Mouse (Mus musculus) heart, embryonic 16.5 days (tissue): ENCODE measurements around the gene Pth1r. TPM values are rescaled to one million over a fixed set of nuclear protein-coding genes. Genes with fewer than 3 reads are reported as not detected.

Source experiments
- ATAC-seq: fragments of 200-750 bp; cut with Nextera tagmentation; replicated peaks from 2 replicates; pipeline ENCODE4 v1.8.0; 2017; ENCODE audit warnings: moderate number of reproducible peaks; ENCODE audit not compliant: insufficient read depth, low FRiP score; ENCODE audit errors: extremely low read depth
- H3K27ac ChIP-seq: fragments of 300-500 bp; sonication (generic); 2 replicates; pipeline ENCODE4 v1.5.1; 2014; ENCODE audit warnings: mild to moderate bottlenecking, low read length, control low read depth, moderate library complexity
- H3K27me3 ChIP-seq: fragments of 300-500 bp; sonication (generic); 2 replicates; pipeline ENCODE4 v1.6.1; 2014; ENCODE audit warnings: low read length, mixed read lengths; ENCODE audit not compliant: control insufficient read depth, insufficient read depth
- H3K36me3 ChIP-seq: fragments of 300-500 bp; sonication (generic); 2 replicates; pipeline ENCODE4 v1.6.1; 2014; ENCODE audit not compliant: control insufficient read depth, insufficient read depth
- H3K4me1 ChIP-seq: fragments of 300-500 bp; sonication (generic); 2 replicates; pipeline ENCODE4 v1.6.1; 2014; ENCODE audit warnings: low read length, mixed read lengths; ENCODE audit not compliant: control insufficient read depth, insufficient read depth
- H3K4me2 ChIP-seq: fragments of 300-500 bp; sonication (generic); 2 replicates; pipeline ENCODE4 v1.6.1; 2014; ENCODE audit warnings: low read depth, mild to moderate bottlenecking, control low read depth, low read length
- H3K4me3 ChIP-seq: fragments of 300-500 bp; sonication (generic); 2 replicates; pipeline ENCODE4 v1.5.1; 2014; ENCODE audit warnings: mild to moderate bottlenecking, control low read depth, low read length
- H3K9ac ChIP-seq: fragments of 300-500 bp; sonication (generic); 2 replicates; pipeline ENCODE4 v1.6.1; 2014; ENCODE audit warnings: low read length, control low read depth
- H3K9me3 ChIP-seq: fragments of 300-500 bp; sonication (generic); replicated peaks from 2 replicates; pipeline ENCODE4 v1.6.1; 2016; ENCODE audit warnings: low read length; ENCODE audit not compliant: control insufficient read depth
- WGBS: fragments of 180-500 bp; shearing (Covaris S2); extraction: QIAGEN DNeasy Blood & Tissue Kit; methylation state at CpG from one replicate; pipeline ENCODE4 v1.1.7; 2014; 5-methylcytosine and 5-hydroxymethylcytosine counted together
- polyA plus RNA-seq: library from polyadenylated mRNA; unstranded; fragments of >200 nt; fragmentation: Nextera tagmentation; extraction: Ambion mirVana; gene quantifications from 2 replicates; pipeline ENCODE4 v1.2.1, GENCODE M21; 2015

The Pth1r gene
- polyA plus RNA-seq, 1 experiment from 2014 or later = 21.0 TPM

GRCm38 (mm10) chr9:110775269-110776022, 28.5 kb upstream of the Pth1r start:
- no peak for ATAC-seq
- WGBS = 54% methylated on average over 10 of the region's 10 CpGs
- H3K9me3 ChIP-seq = no peaks in the 10 kb centered on the region
- H3K27me3 ChIP-seq = no peaks in the 10 kb centered on the region
- H3K4me1 ChIP-seq = peaks cover 14% of the 10 kb centered on the region
- H3K4me2 ChIP-seq = peak overlapping the region; percentile 7
- H3K27ac ChIP-seq = peak overlapping the region; percentile 60
- no peak overlapping the region for H3K4me3 ChIP-seq
- H3K9ac ChIP-seq = peak overlapping the region; percentile 36; the same call in 1 of the 2 replicates
- peaks cover 2% of the 10 kb centered on the region for H3K36me3 ChIP-seq

GRCm38 (mm10) chr9:110774403-110775268, 27.7 kb upstream of the Pth1r start:
- peaks cover 13% of the 10 kb centered on the region for H3K4me1 ChIP-seq
- no peaks in the 10 kb centered on the region for H3K9me3 ChIP-seq
- H3K4me2 ChIP-seq = no peak overlapping the region; the same call in 1 of the 2 replicates
- peak overlapping the region; percentile 60 for H3K27ac ChIP-seq
- 52% methylated on average over 15 of the region's 15 CpGs for WGBS
- no peaks in the 10 kb centered on the region for H3K27me3 ChIP-seq
- peaks cover 10% of the 10 kb centered on the region for H3K36me3 ChIP-seq
- 0 out of 2 replicates have a peak overlapping the region, but pooled peaks have one; percentile 36 for H3K9ac ChIP-seq
- no peak for ATAC-seq
- H3K4me3 ChIP-seq = no peak overlapping the region

DNA sequence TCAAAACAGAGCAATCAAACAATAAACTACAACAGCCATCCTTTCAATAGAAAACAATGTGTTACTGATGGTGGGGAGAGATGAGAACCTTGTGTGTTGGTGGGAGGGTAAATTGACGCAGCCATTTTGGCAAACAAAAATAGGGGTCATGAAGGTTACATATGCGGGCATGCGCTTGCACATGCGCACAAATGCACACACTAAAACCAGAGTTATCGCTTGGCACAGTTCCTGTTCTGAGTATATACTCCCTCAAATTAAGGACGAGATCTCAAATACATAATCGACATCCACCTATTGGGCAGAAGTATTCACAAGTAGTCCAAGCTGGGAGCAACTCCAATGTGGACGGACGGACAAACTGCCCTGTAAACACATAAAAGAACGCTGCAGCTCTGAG, 25.4 kb upstream of the Pth1r start:
- H3K27ac ChIP-seq = no peak overlapping the region
- H3K4me1 ChIP-seq = peaks cover 23% of the 10 kb centered on the region
- WGBS = 84% methylated on average over 10 of the region's 10 CpGs
- no peaks in the 10 kb centered on the region for H3K27me3 ChIP-seq
- H3K4me2 ChIP-seq = no peak overlapping the region
- H3K9ac ChIP-seq = no peak overlapping the region
- H3K9me3 ChIP-seq = no peaks in the 10 kb centered on the region
- peaks cover 30% of the 10 kb centered on the region for H3K36me3 ChIP-seq
- no peak overlapping the region for H3K4me3 ChIP-seq
- no peak for ATAC-seq

GRCm38 (mm10) chr9:110763405-110763804, 16.5 kb upstream of the Pth1r start:
- peak; percentile 90 for ATAC-seq
- Histone ChIP-seq H3K27ac (peak overlapping the region; percentile 98), H3K9ac (peak overlapping the region; percentile 92), H3K36me3 (peaks cover 15% of the 10 kb centered on the region), H3K4me1 (peaks cover 27% of the 10 kb centered on the region), H3K9me3 (no peaks in the 10 kb centered on the region), H3K4me3 (peak overlapping the region; percentile 79), H3K27me3 (no peaks in the 10 kb centered on the region), H3K4me2 (peak overlapping the region; percentile 72)
- 34% methylated on average over 2 of the region's 2 CpGs for WGBS

DNA sequence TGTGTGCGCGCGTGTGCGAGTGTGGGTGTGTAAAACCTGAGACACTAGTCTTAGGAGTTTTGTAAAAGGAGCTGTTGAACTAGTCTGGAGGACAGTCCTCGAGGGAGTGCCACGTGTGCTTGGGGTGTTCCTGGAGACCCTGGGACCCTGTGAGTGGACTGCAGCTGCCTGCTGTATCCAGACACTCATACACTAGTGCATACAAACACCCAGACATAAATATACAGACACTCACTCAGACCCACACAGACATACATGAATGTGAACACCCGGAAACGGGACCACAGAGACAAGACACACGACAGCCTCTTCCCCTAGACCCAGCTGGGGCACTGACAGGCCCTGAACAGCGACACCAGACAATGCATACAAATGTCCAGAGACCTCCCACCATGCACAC, 15.8 kb upstream of the Pth1r start:
- Histone ChIP-seq H3K4me1 (peaks cover 21% of the 10 kb centered on the region), H3K9me3 (no peaks in the 10 kb centered on the region), H3K27me3 (no peaks in the 10 kb centered on the region), H3K27ac (peak overlapping the region; percentile 98), H3K9ac (peak overlapping the region; percentile 79), H3K36me3 (peaks cover 9% of the 10 kb centered on the region; the same call in 1 of the 2 replicates), H3K4me3 (peak overlapping the region; percentile 79), H3K4me2 (peak overlapping the region; percentile 72)
- WGBS = 61% methylated on average over 10 of the region's 10 CpGs
- no peak for ATAC-seq

DNA sequence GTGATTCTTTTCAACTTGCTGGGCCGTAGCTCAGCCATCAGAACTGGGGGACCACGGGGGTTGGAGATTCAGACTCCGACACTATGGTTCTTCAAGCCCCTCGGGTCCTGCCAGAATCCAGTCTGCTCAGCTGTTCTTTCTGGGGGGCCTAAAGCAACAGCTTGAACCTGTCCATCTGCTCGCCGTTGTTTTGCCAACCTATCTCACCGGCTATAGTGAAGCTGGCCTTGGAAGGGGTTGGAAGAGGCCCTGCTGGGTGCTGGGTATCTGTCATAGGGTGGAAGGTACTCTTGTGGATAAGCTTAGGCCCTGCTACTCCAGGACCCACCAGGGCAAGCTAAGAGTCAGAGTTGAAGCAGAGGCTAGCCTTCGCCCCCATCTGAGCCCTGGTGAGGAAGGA, 13.9 kb upstream of the Pth1r start:
- 83% methylated on average over 8 of the region's 8 CpGs for WGBS

DNA sequence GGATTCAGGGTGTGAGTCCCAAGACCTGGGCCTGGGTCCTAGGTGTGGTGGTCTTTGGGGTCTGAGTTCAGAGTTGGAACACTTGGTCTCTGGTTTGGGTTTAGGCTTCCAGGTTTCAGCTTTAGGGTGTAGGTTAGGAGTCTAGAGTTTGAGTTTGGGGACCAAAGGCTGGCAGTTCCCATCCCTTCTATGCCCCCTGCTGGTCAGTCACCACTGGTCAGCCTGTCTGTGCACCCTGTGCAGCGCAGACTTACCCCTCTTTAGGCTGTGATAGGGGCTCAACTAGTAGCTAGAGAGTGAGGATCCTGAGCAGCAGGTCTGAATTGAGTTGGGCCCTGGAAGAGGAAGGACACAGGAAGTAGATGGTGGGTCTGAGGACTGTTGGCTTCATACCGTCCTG, 12.3 kb upstream of the Pth1r start:
- no peak overlapping the region for H3K4me2 ChIP-seq
- no peak overlapping the region for H3K4me3 ChIP-seq
- no peak for ATAC-seq
- 39% methylated on average over 2 of the region's 2 CpGs for whole genome bisulfite sequencing
- H3K27ac ChIP-seq = no peak overlapping the region
- H3K4me1 ChIP-seq = peaks cover 17% of the 10 kb centered on the region
- no peaks in the 10 kb centered on the region for H3K36me3 ChIP-seq
- H3K9me3 ChIP-seq = no peaks in the 10 kb centered on the region
- no peak overlapping the region for H3K9ac ChIP-seq
- H3K27me3 ChIP-seq = no peaks in the 10 kb centered on the region

More for the DNA sequence above, 13.9 kb upstream of the Pth1r start:
- H3K4me3 ChIP-seq = no peak overlapping the region
- ATAC-seq = no peak
- H3K27ac ChIP-seq = no peak overlapping the region
- peaks cover 17% of the 10 kb centered on the region for H3K4me1 ChIP-seq
- H3K36me3 ChIP-seq = no peaks in the 10 kb centered on the region
- H3K4me2 ChIP-seq = no peak overlapping the region
- H3K9ac ChIP-seq = no peak overlapping the region
- no peaks in the 10 kb centered on the region for H3K9me3 ChIP-seq
- no peaks in the 10 kb centered on the region for H3K27me3 ChIP-seq

- no peak overlapping the region for H3K27ac ChIP-seq
- no peaks in the 10 kb centered on the region for H3K9me3 ChIP-seq
- peaks cover 17% of the 10 kb centered on the region for H3K4me1 ChIP-seq
- no peak overlapping the region for H3K4me3 ChIP-seq
- no peak overlapping the region for H3K4me2 ChIP-seq
- ATAC-seq = no peak
- H3K9ac ChIP-seq = no peak overlapping the region
- H3K27me3 ChIP-seq = no peaks in the 10 kb centered on the region
- H3K36me3 ChIP-seq = no peaks in the 10 kb centered on the region
- WGBS = 46% methylated on average over 8 of the region's 8 CpGs
Observed at GRCm38 (mm10) chr9:110758605-110759004, 11.7 kb upstream of the Pth1r start.

DNA sequence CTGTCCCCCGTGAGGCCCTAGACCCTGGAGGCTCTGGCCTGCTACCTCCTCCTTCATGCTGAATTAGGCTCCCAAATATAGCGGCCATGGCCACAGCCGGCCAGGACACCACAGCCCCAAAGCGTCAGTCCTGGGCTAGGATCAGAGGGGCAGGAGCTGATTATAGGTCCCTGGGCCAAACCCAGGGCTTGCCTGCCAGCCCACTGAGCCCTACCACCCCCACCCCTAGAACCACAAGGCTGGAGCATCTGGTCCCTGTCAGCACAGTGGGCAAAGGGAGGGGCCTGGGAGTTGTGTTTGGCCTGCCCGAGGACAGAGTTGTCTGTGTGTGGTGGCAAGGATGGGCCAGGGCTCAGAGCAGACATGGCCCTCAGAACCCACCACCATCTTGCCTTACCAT, 10.9 kb upstream of the Pth1r start:
- 72% methylated on average over 5 of the region's 5 CpGs for WGBS
- no peak for ATAC-seq
- Histone ChIP-seq H3K9me3 (no peaks in the 10 kb centered on the region), H3K9ac (no peak overlapping the region), H3K4me1 (peaks cover 17% of the 10 kb centered on the region), H3K4me2 (no peak overlapping the region), H3K36me3 (no peaks in the 10 kb centered on the region), H3K27me3 (no peaks in the 10 kb centered on the region), H3K27ac (no peak overlapping the region), H3K4me3 (no peak overlapping the region)
